Mouse (Mus musculus) yolk sac, embryonic 10.5 days (tissue): ENCODE results near the gene Atp8b3.

Experiments used
- DNase-seq: peaks from one replicate; pipeline ENCODE4 v3.0.0-alpha.2; 2017; ENCODE audit warnings: low spot score

Gene Atp8b3

GRCm38 (mm10) chr10:80519287-80519686 is 19.6 kb downstream of the Atp8b3 start:
- no peak for DNase-seq

- no peak for DNase-seq
Observed at GRCm38 (mm10) chr10:80513739-80514138, 25.2 kb downstream of the Atp8b3 start.

GRCm38 (mm10) chr10:80510273-80510660 is 28.7 kb downstream of the Atp8b3 start:
- DNase-seq, result no peak

- DNase-seq, result peak; percentile 61
Observed at GRCm38 (mm10) chr10:80509412-80510272, 29.3 kb downstream of the Atp8b3 start.

GRCm38 (mm10) chr10:80506222-80506621 is 32.7 kb downstream of the Atp8b3 start:
- peak; percentile 31 for DNase-seq

- DNase-seq, result no peak
Observed at GRCm38 (mm10) chr10:80504724-80505123, 34.2 kb downstream of the Atp8b3 start.

GRCm38 (mm10) chr10:80503599-80504220 is 35.2 kb downstream of the Atp8b3 start:
- DNase-seq, result no peak

GRCm38 (mm10) chr10:80502819-80503314 is 36.1 kb downstream of the Atp8b3 start:
- DNase-seq, result no peak

GRCm38 (mm10) chr10:80502291-80502690 is 36.6 kb downstream of the Atp8b3 start:
- DNase-seq, result no peak

GRCm38 (mm10) chr10:80496421-80496820 is 42.5 kb downstream of the Atp8b3 start:
- DNase-seq, result no peak

- no peak for DNase-seq
Observed at GRCm38 (mm10) chr10:80495901-80496300, 43.0 kb downstream of the Atp8b3 start.

- DNase-seq, result no peak
Observed at GRCm38 (mm10) chr10:80494732-80495131, 44.2 kb downstream of the Atp8b3 start, which contains the start of gene Onecut3. TSS of gene Onecut3 (plus strand) at chr10:80494835.

- DNase-seq, result no peak
Observed at GRCm38 (mm10) chr10:80490051-80490450, 48.9 kb downstream of the Atp8b3 start.

- no peak for DNase-seq
Observed at GRCm38 (mm10) chr10:80486862-80487379, 52.0 kb downstream of the Atp8b3 start.

GRCm38 (mm10) chr10:80481002-80481401 is 57.9 kb downstream of the Atp8b3 start:
- no peak for DNase-seq

- no peak for DNase-seq
Observed at GRCm38 (mm10) chr10:80478531-80478930, 60.4 kb downstream of the Atp8b3 start.

GRCm38 (mm10) chr10:80475290-80475959 is 63.5 kb downstream of the Atp8b3 start:
- DNase-seq, result peak; percentile 84
